Mouse (Mus musculus) embryonic facial prominence, embryonic 15.5 days (tissue): ENCODE results near the gene Spata18. TPM values are rescaled to one million over a fixed set of nuclear protein-coding genes. Genes with fewer than 3 reads are reported as not detected.

ENCODE experiments used
- ATAC-seq: fragments of 200-750 bp; cut with Nextera tagmentation; 2 replicates; pipeline ENCODE4 v1.8.0; 2017; ENCODE audit warnings: low read depth, moderate TSS enrichment; ENCODE audit not compliant: insufficient number of reproducible peaks, low FRiP score, low TSS enrichment
- H3K27ac ChIP-seq: fragments of 300-500 bp; sonication (generic); replicated peaks from 2 replicates; pipeline ENCODE4 v1.5.1; 2015; ENCODE audit warnings: mild to moderate bottlenecking, inconsistent platforms
- H3K27me3 ChIP-seq: fragments of 300-500 bp; sonication (generic); 2 replicates; pipeline ENCODE4 v1.6.1; 2015; ENCODE audit warnings: inconsistent platforms
- H3K36me3 ChIP-seq: fragments of 300-500 bp; sonication (generic); 2 replicates; pipeline ENCODE4 v1.6.1; 2015; ENCODE audit warnings: mild to moderate bottlenecking, inconsistent platforms
- H3K4me1 ChIP-seq: fragments of 300-500 bp; sonication (generic); 2 replicates; pipeline ENCODE4 v1.6.1; 2015; ENCODE audit warnings: inconsistent platforms
- H3K4me2 ChIP-seq: fragments of 300-500 bp; sonication (generic); replicated peaks from 2 replicates; pipeline ENCODE4 v1.6.1; 2015; ENCODE audit warnings: mild to moderate bottlenecking, inconsistent platforms
- H3K4me3 ChIP-seq: fragments of 300-500 bp; sonication (generic); replicated peaks from 2 replicates; pipeline ENCODE4 v1.5.1; 2015; ENCODE audit warnings: mild to moderate bottlenecking, inconsistent platforms
- H3K9ac ChIP-seq: fragments of 300-500 bp; sonication (generic); 2 replicates; pipeline ENCODE4 v1.6.1; 2015; ENCODE audit warnings: inconsistent platforms
- H3K9me3 ChIP-seq: fragments of 300-500 bp; sonication (generic); replicated peaks from 2 replicates; pipeline ENCODE4 v1.6.1; 2016; ENCODE audit warnings: inconsistent platforms
- WGBS: fragments of 180-500 bp; shearing (Covaris S2); methylation state at CpG from one replicate; pipeline ENCODE4 v1.1.7; 2015; 5-methylcytosine and 5-hydroxymethylcytosine counted together
- polyA plus RNA-seq: library from polyadenylated mRNA; unstranded; fragments of >200 nt; fragmentation: Nextera tagmentation; extraction: Ambion mirVana; gene quantifications from 2 replicates; pipeline ENCODE4 v1.2.1, GENCODE M21; 2015

The Spata18 gene
- polyA plus RNA-seq, 1 experiment from 2014 or later = 8.1 TPM

- Histone ChIP-seq H3K27ac (no peak overlapping the region), H3K9me3 (no peaks in the 10 kb centered on the region; the same call in 1 of the 2 replicates), H3K4me3 (no peak overlapping the region), H3K4me1 (no peaks in the 10 kb centered on the region), H3K9ac (no peak overlapping the region), H3K4me2 (no peak overlapping the region), H3K36me3 (peaks cover 13% of the 10 kb centered on the region), H3K27me3 (no peaks in the 10 kb centered on the region)
- ATAC-seq = no peak
- WGBS = 79% methylated on average over 5 of the region's 5 CpGs
Observed at GRCm38 (mm10) chr5:73630141-73630540, 21.0 kb upstream of the Spata18 start.

- Histone ChIP-seq H3K27me3 (no peaks in the 10 kb centered on the region), H3K9me3 (no peaks in the 10 kb centered on the region; the same call in 1 of the 2 replicates), H3K9ac (no peak overlapping the region), H3K36me3 (peaks cover 18% of the 10 kb centered on the region), H3K4me3 (no peak overlapping the region), H3K27ac (no peak overlapping the region), H3K4me2 (no peak overlapping the region), H3K4me1 (no peaks in the 10 kb centered on the region)
- 77% methylated on average over 10 of the region's 10 CpGs for WGBS
- no peak for ATAC-seq
Observed at GRCm38 (mm10) chr5:73631001-73631558, 20.1 kb upstream of the Spata18 start.

GRCm38 (mm10) chr5:73632291-73632690 is 18.9 kb upstream of the Spata18 start, which contains the start of gene Lrrc66:
TSS of gene Lrrc66 (minus strand) at chr5:73632526.
- Histone ChIP-seq H3K27ac (no peak within 1 kb of the TSS), H3K9ac (no peak within 1 kb of the TSS), H3K4me2 (no peak within 1 kb of the TSS), H3K36me3 (peaks cover 20% of the 10 kb centered on the region), H3K9me3 (no peaks in the 10 kb centered on the region; the same call in 1 of the 2 replicates), H3K4me1 (0 out of 2 replicates have a peak, but pooled peaks cover under 1% of the 10 kb centered on the region), H3K4me3 (no peak within 1 kb of the TSS), H3K27me3 (no peaks in the 10 kb centered on the region)
- 69% methylated on average over 8 of the region's 8 CpGs for WGBS
- ATAC-seq = no peak

- H3K27ac ChIP-seq = no peak overlapping the region
- 0 out of 2 replicates have a peak, but pooled peaks cover 3% of the 10 kb centered on the region for H3K4me1 ChIP-seq
- WGBS = 58% methylated on average over 8 of the region's 8 CpGs
- H3K4me2 ChIP-seq = no peak overlapping the region
- H3K9ac ChIP-seq = no peak overlapping the region
- ATAC-seq = peak; percentile 57; the same call in 1 of the 2 replicates
- H3K4me3 ChIP-seq = no peak overlapping the region
- no peaks in the 10 kb centered on the region; the same call in 1 of the 2 replicates for H3K9me3 ChIP-seq
- no peaks in the 10 kb centered on the region for H3K27me3 ChIP-seq
- H3K36me3 ChIP-seq = peaks cover 22% of the 10 kb centered on the region
Observed at GRCm38 (mm10) chr5:73633141-73633540, 18.0 kb upstream of the Spata18 start.

GRCm38 (mm10) chr5:73637337-73638107 is 13.7 kb upstream of the Spata18 start:
- Histone ChIP-seq H3K9me3 (no peaks in the 10 kb centered on the region; the same call in 1 of the 2 replicates), H3K4me1 (0 out of 2 replicates have a peak, but pooled peaks cover 3% of the 10 kb centered on the region), H3K4me3 (no peak overlapping the region), H3K27ac (no peak overlapping the region), H3K36me3 (peaks cover 48% of the 10 kb centered on the region), H3K9ac (no peak overlapping the region), H3K4me2 (no peak overlapping the region), H3K27me3 (no peaks in the 10 kb centered on the region)
- 35% methylated on average over 8 of the region's 8 CpGs for WGBS
- ATAC-seq = 0 out of 2 replicates have a peak, but pooled peaks have one; percentile 29

GRCm38 (mm10) chr5:73641058-73641457 is 10.1 kb upstream of the Spata18 start:
- 89% methylated on average over 3 of the region's 3 CpGs for WGBS
- Histone ChIP-seq H3K4me2 (no peak overlapping the region), H3K4me1 (0 out of 2 replicates have a peak, but pooled peaks cover 3% of the 10 kb centered on the region), H3K9me3 (no peaks in the 10 kb centered on the region), H3K27me3 (no peaks in the 10 kb centered on the region), H3K4me3 (no peak overlapping the region), H3K36me3 (peaks cover 30% of the 10 kb centered on the region), H3K9ac (no peak overlapping the region), H3K27ac (no peak overlapping the region)
- ATAC-seq = no peak

GRCm38 (mm10) chr5:73642091-73642490 is 9.1 kb upstream of the Spata18 start:
- Histone ChIP-seq H3K27ac (no peak overlapping the region), H3K36me3 (peaks cover 30% of the 10 kb centered on the region), H3K4me3 (no peak overlapping the region), H3K27me3 (no peaks in the 10 kb centered on the region), H3K4me1 (peaks cover 12% of the 10 kb centered on the region; the same call in 1 of the 2 replicates), H3K9me3 (no peaks in the 10 kb centered on the region), H3K9ac (no peak overlapping the region), H3K4me2 (no peak overlapping the region)
- WGBS = 85% methylated on average over 4 of the region's 4 CpGs
- ATAC-seq = no peak

GRCm38 (mm10) chr5:73647261-73647900 is 3.8 kb upstream of the Spata18 start, which contains the start of gene Sgcb:
TSS of gene Sgcb (minus strand) at chr5:73647790.
- peak within 1 kb of the TSS; percentile 87 for H3K4me2 ChIP-seq
- H3K27me3 ChIP-seq = peaks cover 45% of the 10 kb centered on the region
- 0 out of 2 replicates have a peak, but pooled peaks cover under 1% of the 10 kb centered on the region for H3K36me3 ChIP-seq
- under 1% methylated on average over 62 of the region's 62 CpGs for WGBS
- H3K9me3 ChIP-seq = no peaks in the 10 kb centered on the region
- peaks cover 32% of the 10 kb centered on the region for H3K4me1 ChIP-seq
- peak within 1 kb of the TSS; percentile 85 for H3K4me3 ChIP-seq
- H3K27ac ChIP-seq = peak within 1 kb of the TSS; percentile 63; the same call in 1 of the 2 replicates
- peak within 1 kb of the TSS; percentile 65 for H3K9ac ChIP-seq
- peak; percentile 85 for ATAC-seq

GRCm38 (mm10) chr5:73650365-73650964 is 714 bp upstream of the Spata18 start:
- Histone ChIP-seq H3K36me3 (no peaks in the 10 kb centered on the region), H3K4me3 (peak overlapping the region; percentile 46), H3K4me1 (peaks cover 32% of the 10 kb centered on the region), H3K9ac (peak overlapping the region; percentile 12; the same call in 1 of the 2 replicates), H3K4me2 (peak overlapping the region; percentile 90), H3K27ac (no peak overlapping the region), H3K27me3 (peaks cover 58% of the 10 kb centered on the region), H3K9me3 (no peaks in the 10 kb centered on the region)
- ATAC-seq = no peak
- under 1% methylated on average over 15 of the region's 15 CpGs for WGBS

GRCm38 (mm10) chr5:73651855-73652201 is 649 bp downstream of the Spata18 start:
- peaks cover 58% of the 10 kb centered on the region for H3K27me3 ChIP-seq
- no peak overlapping the region for H3K9ac ChIP-seq
- H3K4me2 ChIP-seq = peak overlapping the region; percentile 90
- peaks cover 25% of the 10 kb centered on the region for H3K4me1 ChIP-seq
- no peak for ATAC-seq
- H3K27ac ChIP-seq = no peak overlapping the region
- WGBS = 1% methylated on average over 4 of the region's 4 CpGs
- H3K4me3 ChIP-seq = peak overlapping the region; percentile 46
- no peaks in the 10 kb centered on the region for H3K36me3 ChIP-seq
- no peaks in the 10 kb centered on the region for H3K9me3 ChIP-seq

- H3K4me2 ChIP-seq = no peak overlapping the region
- H3K4me1 ChIP-seq = no peaks in the 10 kb centered on the region
- WGBS = 73% methylated on average over 2 of the region's 2 CpGs
- ATAC-seq = no peak
- H3K27me3 ChIP-seq = no peaks in the 10 kb centered on the region
- no peak overlapping the region for H3K27ac ChIP-seq
- H3K9me3 ChIP-seq = no peaks in the 10 kb centered on the region
- H3K9ac ChIP-seq = no peak overlapping the region
- no peak overlapping the region for H3K4me3 ChIP-seq
- no peaks in the 10 kb centered on the region for H3K36me3 ChIP-seq
Observed at GRCm38 (mm10) chr5:73666695-73667094, 15.5 kb downstream of the Spata18 start.
